Mouse (Mus musculus): ENCODE measurements at regions not wholly inside any gene's neighbourhood (a gene's known extent, or its start where the extent isn't known, plus 50 kb on each side); places are given as distances from the start of the nearest gene placed in this dataset.

GRCm38 (mm10) chr10:97778531-97778930 lies 52.0 kb upstream of the C030005K15Rik start:
- no peak for DNase-seq (ENCODE audit: low spot score in 2 of 2)

GRCm38 (mm10) chr10:97779335-97779734 lies 52.8 kb upstream of the C030005K15Rik start:
- no peak for DNase-seq (ENCODE audit: low spot score in 2 of 2)

GRCm38 (mm10) chr10:97793804-97794203 lies 67.2 kb upstream of the C030005K15Rik start:
- no peak for DNase-seq (ENCODE audit: low spot score in 2 of 2)

GRCm38 (mm10) chr10:97801448-97802265 lies 75.1 kb upstream of the C030005K15Rik start:
- peak in 1 of 2 experiments; percentile 42 for DNase-seq (ENCODE audit: low spot score in 2 of 2)

GRCm38 (mm10) chr10:97807947-97808346 lies 81.4 kb upstream of the C030005K15Rik start:
- no peak for DNase-seq (ENCODE audit: low spot score in 2 of 2)

- DNase-seq (ENCODE audit: low spot score in 2 of 2): no peak
Measured at GRCm38 (mm10) chr10:97842574-97842973, 116.0 kb upstream of the C030005K15Rik start.

- DNase-seq (ENCODE audit: low spot score in 2 of 2): peak in 1 of 2 experiments; percentile 28
Measured at GRCm38 (mm10) chr10:97851487-97851886, 124.9 kb upstream of the C030005K15Rik start.

GRCm38 (mm10) chr10:97877088-97877487 lies 150.5 kb upstream of the C030005K15Rik start:
- DNase-seq (ENCODE audit: low spot score in 2 of 2): no peak

- DNase-seq (ENCODE audit: low spot score in 2 of 2): peak in 1 of 2 experiments; percentile 2
Measured at GRCm38 (mm10) chr10:97886049-97886448, 159.5 kb upstream of the C030005K15Rik start.

- DNase-seq (ENCODE audit: low spot score in 2 of 2): no peak
Measured at GRCm38 (mm10) chr10:97905793-97906192, 179.2 kb upstream of the C030005K15Rik start.

- DNase-seq (ENCODE audit: low spot score in 2 of 2): no peak
Measured at GRCm38 (mm10) chr10:97925568-97925967, 199.0 kb upstream of the C030005K15Rik start.

- peak; percentile 7 to 64 for DNase-seq (ENCODE audit: low spot score in 2 of 2)
Measured at GRCm38 (mm10) chr10:97940345-97940744, 213.8 kb upstream of the C030005K15Rik start.

GRCm38 (mm10) chr10:97965881-97966280 lies 239.3 kb upstream of the C030005K15Rik start:
- no peak for DNase-seq (ENCODE audit: low spot score in 2 of 2)

GRCm38 (mm10) chr10:97966931-97967330 lies 240.4 kb upstream of the C030005K15Rik start:
- DNase-seq (ENCODE audit: low spot score in 2 of 2): no peak

GRCm38 (mm10) chr10:98007037-98007436 lies 280.5 kb upstream of the C030005K15Rik start:
- peak; percentile 5 to 10 for DNase-seq (ENCODE audit: low spot score in 2 of 2)

GRCm38 (mm10) chr10:98008355-98008754 lies 281.8 kb upstream of the C030005K15Rik start:
- no peak for DNase-seq (ENCODE audit: low spot score in 2 of 2)

GRCm38 (mm10) chr10:98012916-98013315 lies 286.4 kb upstream of the C030005K15Rik start:
- DNase-seq (ENCODE audit: low spot score in 2 of 2): no peak

- DNase-seq (ENCODE audit: low spot score in 2 of 2): no peak
Measured at GRCm38 (mm10) chr10:98014985-98015902, 288.7 kb upstream of the C030005K15Rik start.

- DNase-seq (ENCODE audit: low spot score in 2 of 2): no peak
Measured at GRCm38 (mm10) chr10:98016596-98017304, 290.2 kb upstream of the C030005K15Rik start.

GRCm38 (mm10) chr10:98029124-98029523 lies 302.6 kb upstream of the C030005K15Rik start:
- no peak for DNase-seq (ENCODE audit: low spot score in 2 of 2)

GRCm38 (mm10) chr10:98029621-98030020 lies 303.1 kb upstream of the C030005K15Rik start:
- no peak for DNase-seq (ENCODE audit: low spot score in 2 of 2)

- no peak for DNase-seq (ENCODE audit: low spot score in 2 of 2)
Measured at GRCm38 (mm10) chr10:98032661-98033060, 306.1 kb upstream of the C030005K15Rik start.

All from right cerebral cortex, postnatal 36 days (tissue).